ENCODE assay signal across 8 mouse cellular contexts in the genomic region with DNA sequence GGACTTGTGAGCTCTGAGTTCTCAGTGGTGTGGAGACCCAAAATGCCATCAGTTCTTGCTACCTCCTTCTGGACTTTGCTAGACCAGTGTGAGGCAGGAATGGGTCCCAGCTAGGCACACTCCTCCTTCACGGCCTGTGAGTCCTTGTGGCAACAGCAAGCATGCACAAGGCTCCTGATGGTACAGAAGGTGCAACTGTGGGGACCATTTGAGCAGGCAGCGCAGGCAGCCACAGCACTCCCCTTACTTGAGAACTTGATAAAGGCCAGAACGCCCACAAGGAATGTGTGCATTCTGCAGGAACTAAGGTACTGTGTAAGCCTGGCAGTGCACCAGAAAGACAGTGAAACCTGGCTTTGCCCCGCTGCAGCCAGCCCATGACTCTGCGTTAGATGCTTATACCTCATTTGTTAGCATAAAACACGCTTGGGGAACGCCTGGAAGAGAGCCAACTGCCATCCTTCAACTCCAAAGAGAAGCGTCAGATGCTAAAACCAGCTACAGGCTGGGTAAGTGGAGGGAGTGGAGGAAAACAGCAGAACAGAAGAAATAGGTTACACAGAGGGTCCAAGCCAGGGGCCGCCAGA. TPM values are rescaled to one million over a fixed set of nuclear protein-coding genes. Genes with fewer than 3 reads are reported as not detected.
DNase-seq lines count a peak whose midpoint lies in the region; ATAC-seq and TF ChIP-seq lines count a peak whose summit lies in the region.

No protein-coding gene starts in this region.

- DNase-seq in heart, adult 11 months, result no peak
- DNase-seq in NIH3T3 (ENCODE audit: low read depth), result peak; percentile 43
- DNase-seq in forebrain, postnatal 0 days, result peak; percentile 78
- DNase-seq in left cerebral cortex, adult 8-10 months (ENCODE audit: low spot score in 2 of 2), result peak; percentile 44 to 82
- DNase-seq in cerebellum, postnatal 36 days, result no peak
- no peak for DNase-seq in embryo, embryonic 11 days

- TF ChIP-seq CTCF in forebrain, postnatal 0 days (IDR thresholded peaks at IDR 0.05; ENCODE audit: low read depth), result no peak

- no peak overlapping the region for H3K4me3 ChIP-seq in heart, embryonic 13.5 days
- H3K4me3 ChIP-seq in forebrain, postnatal 0 days (ENCODE audit: low read depth, low read length), result no peak overlapping the region

- WGBS in heart, embryonic 13.5 days, result 34% methylated on average over 9 of the region's 9 CpGs
- 44% methylated on average over 9 of the region's 9 CpGs for WGBS in forebrain, postnatal 0 days

- H3K4me2 ChIP-seq in heart, embryonic 13.5 days, result peak overlapping the region; percentile 33
- no peak overlapping the region for H3K4me2 ChIP-seq in forebrain, postnatal 0 days (ENCODE audit: low read depth)

- ATAC-seq in heart, embryonic 13.5 days (ENCODE audit: extremely low read depth, insufficient number of reproducible peaks, low FRiP score, low TSS enrichment), result no peak
- ATAC-seq in forebrain, postnatal 0 days, result peak; percentile 40
- no peak for ATAC-seq in activated CD4-positive, CD25-positive, alpha-beta regulatory T cell, adult 4 months

- H3K36me3 ChIP-seq in heart, embryonic 13.5 days, result no peaks in the 10 kb centered on the region
- H3K36me3 ChIP-seq in forebrain, postnatal 0 days (ENCODE audit: insufficient read depth), result no peaks in the 10 kb centered on the region; the same call in 1 of the 2 replicates

- no peaks in the 10 kb centered on the region for H3K27me3 ChIP-seq in heart, embryonic 13.5 days (replicated peaks)
- H3K27me3 ChIP-seq in forebrain, postnatal 0 days (ENCODE audit: insufficient read depth, low read length), result no peaks in the 10 kb centered on the region

- H3K27ac ChIP-seq in heart, embryonic 13.5 days (replicated peaks), result peak overlapping the region; percentile 92
- no peak overlapping the region; the same call in 1 of the 2 replicates for H3K27ac ChIP-seq in forebrain, postnatal 0 days (ENCODE audit: low read depth, low read length)

- H3K4me1 ChIP-seq in heart, embryonic 13.5 days, result peaks cover 56% of the 10 kb centered on the region
- peaks cover 4% of the 10 kb centered on the region; the same call in 1 of the 2 replicates for H3K4me1 ChIP-seq in forebrain, postnatal 0 days (ENCODE audit: insufficient read depth)

- H3K9ac ChIP-seq in heart, embryonic 13.5 days, result peak overlapping the region; percentile 54
- no peak overlapping the region for H3K9ac ChIP-seq in forebrain, postnatal 0 days

- H3K9me3 ChIP-seq in heart, embryonic 13.5 days, result no peaks in the 10 kb centered on the region
- H3K9me3 ChIP-seq in forebrain, postnatal 0 days (ENCODE audit: low read length), result no peaks in the 10 kb centered on the region

RNA-seq across cellular contexts. Expression of a gene that starts 19.8 kb away (rescaled TPM):
- polyA plus RNA-seq in heart, embryonic 13.5 days (2015; fragmentation: Nextera tagmentation; extraction: Ambion mirVana), result 0.05 and 0.10 TPM in 2 replicates
- total RNA-seq in forebrain, postnatal 0 days (2014; rRNA removed), result 0.23 and 0.62 TPM in 2 replicates
- 0.03 and 0.17 TPM in 2 replicates for polyA plus RNA-seq in forebrain, postnatal 0 days (2015; fragmentation: Nextera tagmentation; extraction: Ambion mirVana)
- total RNA-seq in left cerebral cortex, adult 8-10 months (2022), result under 1 TPM; 0.07 to 0.34 (median 0.13) TPM
- under 1 TPM; 0.28 to 0.46 TPM for polyA plus RNA-seq in activated CD4-positive, CD25-positive, alpha-beta regulatory T cell, adult 4 months (2017; shearing (Covaris generic))

Comparison
In these comparisons a context has a peak if more than half of its experiments do, and no peak if none do; other contexts are left out.
1. DNase-seq: peak in NIH3T3 (single experiment), forebrain, postnatal 0 days (single experiment) and left cerebral cortex, adult 8-10 months (2 of 2); none in heart, adult 11 months (single experiment), cerebellum, postnatal 36 days (0 of 2) and embryo, embryonic 11 days (single experiment).